10 mouse cellular contexts compared by ENCODE assay signal in genomic region chr2:38864011-38864410, GRCm38 (mm10).
DNase-seq lines count a peak whose midpoint lies in the region; ATAC-seq and TF ChIP-seq lines count a peak whose summit lies in the region.
"Had no signal": no experiment of that assay in that cellular context is flagged by ENCODE, and none has a peak within 500 bp of the region (broad histone marks: within the 10 kb centered on the region; RNA-seq: fewer than 3 reads in every experiment).

No protein-coding gene starts in this region.

- no peak for TF ChIP-seq CTCF in thymus, adult 2 months (IDR thresholded peaks at IDR 0.05; ENCODE audit: borderline replicate concordance, control insufficient read depth, extremely low read depth, insufficient read depth, low read length, poor library complexity)
- TF ChIP-seq CTCF in intestine, postnatal 0 days (IDR thresholded peaks at IDR 0.05; ENCODE audit: low read depth), result peak; percentile 86

- no peak overlapping the region for H3K27ac ChIP-seq in hindbrain, embryonic 14.5 days
- H3K27ac ChIP-seq in hindbrain, embryonic 12.5 days, result no peak overlapping the region
- no peak overlapping the region for H3K27ac ChIP-seq in thymus, adult 2 months (ENCODE audit: control insufficient read depth, insufficient read depth, low read length)
- H3K27ac ChIP-seq in intestine, postnatal 0 days (ENCODE audit: low read depth, low read length), result no peak overlapping the region
- H3K27ac ChIP-seq: embryonic facial prominence, embryonic 13.5 days; limb, embryonic 15.5 days had no signal

- H3K4me1 ChIP-seq in hindbrain, embryonic 14.5 days (replicated peaks; ENCODE audit: control insufficient read depth, insufficient read depth, low read length), result no peaks in the 10 kb centered on the region
- no peaks in the 10 kb centered on the region for H3K4me1 ChIP-seq in hindbrain, embryonic 12.5 days
- H3K4me1 ChIP-seq in thymus, adult 2 months (replicated peaks; ENCODE audit: control insufficient read depth, insufficient read depth, low read length), result no peaks in the 10 kb centered on the region
- H3K4me1 ChIP-seq in intestine, postnatal 0 days (replicated peaks; ENCODE audit: control insufficient read depth, insufficient read depth, low read length), result no peaks in the 10 kb centered on the region
- H3K4me1 ChIP-seq: embryonic facial prominence, embryonic 13.5 days; limb, embryonic 15.5 days had no signal

- H3K9me3 ChIP-seq in hindbrain, embryonic 14.5 days (ENCODE audit: control insufficient read depth, low read length), result no peaks in the 10 kb centered on the region
- no peaks in the 10 kb centered on the region for H3K9me3 ChIP-seq in hindbrain, embryonic 12.5 days (replicated peaks)
- no peaks in the 10 kb centered on the region for H3K9me3 ChIP-seq in intestine, postnatal 0 days (ENCODE audit: control insufficient read depth)
- H3K9me3 ChIP-seq: embryonic facial prominence, embryonic 13.5 days; limb, embryonic 15.5 days had no signal

- H3K4me2 ChIP-seq in hindbrain, embryonic 14.5 days (replicated peaks), result no peak overlapping the region
- no peak overlapping the region for H3K4me2 ChIP-seq in hindbrain, embryonic 12.5 days (replicated peaks)
- H3K4me2 ChIP-seq in intestine, postnatal 0 days (replicated peaks; ENCODE audit: low read depth), result no peak overlapping the region
- H3K4me2 ChIP-seq: embryonic facial prominence, embryonic 13.5 days; limb, embryonic 15.5 days had no signal

- no peak overlapping the region for H3K4me3 ChIP-seq in hindbrain, embryonic 14.5 days (replicated peaks; ENCODE audit: low read length)
- no peak overlapping the region for H3K4me3 ChIP-seq in hindbrain, embryonic 12.5 days
- no peak overlapping the region for H3K4me3 ChIP-seq in thymus, adult 2 months (ENCODE audit: control insufficient read depth, insufficient read depth, low read length)
- H3K4me3 ChIP-seq in intestine, postnatal 0 days (ENCODE audit: low read depth, low read length), result no peak overlapping the region
- H3K4me3 ChIP-seq: embryonic facial prominence, embryonic 13.5 days; limb, embryonic 15.5 days had no signal

- H3K9ac ChIP-seq in hindbrain, embryonic 14.5 days, result no peak overlapping the region
- no peak overlapping the region for H3K9ac ChIP-seq in hindbrain, embryonic 12.5 days
- H3K9ac ChIP-seq in intestine, postnatal 0 days (ENCODE audit: low read depth, low read length), result no peak overlapping the region
- H3K9ac ChIP-seq: embryonic facial prominence, embryonic 13.5 days; limb, embryonic 15.5 days had no signal

- TF ChIP-seq POLR2A in thymus, adult 2 months (IDR thresholded peaks at IDR 0.05; ENCODE audit: control insufficient read depth, extremely low read depth, insufficient read depth, low read length, poor library complexity), result no peak

- DNase-seq in hindbrain, embryonic 14.5 days (ENCODE audit: low spot score), result peak; percentile 76
- DNase-seq in thymus, adult 2 months, result peak; percentile 22
- DNase-seq in thymus, adult 18-20 months, result no peak
- DNase-seq in c-Kit-positive CD71-positive TER-119-negative erythroid progenitor cells, embryonic 14.5 days (ENCODE audit: low read depth), result peak; percentile 38
- peak; percentile 40 for DNase-seq in retina, postnatal 7 days (ENCODE audit: low read depth, low spot score)
- no peak for DNase-seq in frontal cortex, postnatal 14 days (ENCODE audit: low spot score in 2 of 2)

- no peak; the same call in 1 of the 2 replicates for ATAC-seq in hindbrain, embryonic 14.5 days (ENCODE audit: low FRiP score)
- ATAC-seq in hindbrain, embryonic 12.5 days (ENCODE audit: low FRiP score), result no peak
- peak; percentile 49; the same call in 1 of the 2 replicates for ATAC-seq in intestine, postnatal 0 days

- no peaks in the 10 kb centered on the region for H3K27me3 ChIP-seq in hindbrain, embryonic 14.5 days (ENCODE audit: control insufficient read depth, insufficient read depth, low read length)
- no peaks in the 10 kb centered on the region for H3K27me3 ChIP-seq in hindbrain, embryonic 12.5 days
- H3K27me3 ChIP-seq in thymus, adult 2 months (ENCODE audit: control insufficient read depth, insufficient read depth, low read length), result no peaks in the 10 kb centered on the region
- no peaks in the 10 kb centered on the region for H3K27me3 ChIP-seq in intestine, postnatal 0 days (replicated peaks; ENCODE audit: control insufficient read depth, insufficient read depth, low read length)
- H3K27me3 ChIP-seq: embryonic facial prominence, embryonic 13.5 days; limb, embryonic 15.5 days had no signal

- H3K36me3 ChIP-seq in hindbrain, embryonic 14.5 days (replicated peaks; ENCODE audit: control insufficient read depth, insufficient read depth), result no peaks in the 10 kb centered on the region; the same call in none of the 2 replicates
- H3K36me3 ChIP-seq in hindbrain, embryonic 12.5 days, result peaks cover 8% of the 10 kb centered on the region; the same call in 1 of the 2 replicates
- H3K36me3 ChIP-seq in thymus, adult 2 months (ENCODE audit: control insufficient read depth, insufficient read depth, low read length), result no peaks in the 10 kb centered on the region
- H3K36me3 ChIP-seq in intestine, postnatal 0 days (ENCODE audit: control insufficient read depth, insufficient read depth), result no peaks in the 10 kb centered on the region

- 59% methylated on average over 4 of the region's 4 CpGs for WGBS in hindbrain, embryonic 14.5 days
- 64% methylated on average over 4 of the region's 4 CpGs for WGBS in hindbrain, embryonic 12.5 days
- WGBS in thymus, adult 2 months, result 71% methylated on average over 4 of the region's 4 CpGs
- WGBS in intestine, postnatal 0 days, result 42% methylated on average over 4 of the region's 4 CpGs

Comparison
In these comparisons a context has a peak if more than half of its experiments do, and no peak if none do; other contexts are left out.
1. DNase-seq: peak in hindbrain, embryonic 14.5 days (single experiment), thymus, adult 2 months (single experiment), c-Kit-positive CD71-positive TER-119-negative erythroid progenitor cells, embryonic 14.5 days (single experiment) and retina, postnatal 7 days (single experiment); none in thymus, adult 18-20 months (0 of 2) and frontal cortex, postnatal 14 days (0 of 2).